Mouse (Mus musculus): Measurements from ENCODE around the gene Clec3b.

Gene Clec3b

GRCm38 (mm10) chr9:123153121-123153520 is 2.4 kb downstream of the Clec3b start:
- DNase-seq (ENCODE audit: low spot score in 2 of 2) = peak in 1 of 2 experiments; percentile 60

- DNase-seq (ENCODE audit: low spot score in 2 of 2) = peak; percentile 69 to 78
These were observed 6.2 kb downstream of the Clec3b start for GRCm38 (mm10) chr9:123156910-123157361.

GRCm38 (mm10) chr9:123157699-123158098 is 7.0 kb downstream of the Clec3b start:
- DNase-seq (ENCODE audit: low spot score in 2 of 2) = peak in 1 of 2 experiments; percentile 47

GRCm38 (mm10) chr9:123158125-123158836 is 7.5 kb downstream of the Clec3b start:
- DNase-seq (ENCODE audit: low spot score in 2 of 2) = no peak

- DNase-seq (ENCODE audit: low spot score in 2 of 2) = peak; percentile 70 to 75
These were observed 8.6 kb downstream of the Clec3b start for GRCm38 (mm10) chr9:123159330-123159729.

- no peak for DNase-seq (ENCODE audit: low spot score in 2 of 2)
These were observed 11.0 kb downstream of the Clec3b start for GRCm38 (mm10) chr9:123161792-123162191.

- DNase-seq (ENCODE audit: low spot score in 2 of 2) = no peak
These were observed 12.4 kb downstream of the Clec3b start for GRCm38 (mm10) chr9:123162985-123163694.

GRCm38 (mm10) chr9:123165781-123166443 is 15.2 kb downstream of the Clec3b start:
- no peak for DNase-seq (ENCODE audit: low spot score in 2 of 2)

GRCm38 (mm10) chr9:123173760-123174159 is 23.0 kb downstream of the Clec3b start:
- DNase-seq (ENCODE audit: low spot score in 2 of 2) = no peak

GRCm38 (mm10) chr9:123174356-123174755 is 23.6 kb downstream of the Clec3b start:
- no peak for DNase-seq (ENCODE audit: low spot score in 2 of 2)

GRCm38 (mm10) chr9:123177380-123178048 is 26.8 kb downstream of the Clec3b start:
- DNase-seq (ENCODE audit: low spot score in 2 of 2) = no peak

GRCm38 (mm10) chr9:123180003-123180402 is 29.3 kb downstream of the Clec3b start:
- no peak for DNase-seq (ENCODE audit: low spot score in 2 of 2)

GRCm38 (mm10) chr9:123183226-123183625 is 32.5 kb downstream of the Clec3b start:
- no peak for DNase-seq (ENCODE audit: low spot score in 2 of 2)

GRCm38 (mm10) chr9:123185546-123185945 is 34.8 kb downstream of the Clec3b start:
- no peak for DNase-seq (ENCODE audit: low spot score in 2 of 2)

GRCm38 (mm10) chr9:123186151-123186550 is 35.4 kb downstream of the Clec3b start:
- DNase-seq (ENCODE audit: low spot score in 2 of 2) = no peak

GRCm38 (mm10) chr9:123187589-123187988 is 36.8 kb downstream of the Clec3b start:
- DNase-seq (ENCODE audit: low spot score in 2 of 2) = no peak

GRCm38 (mm10) chr9:123188271-123188670 is 37.5 kb downstream of the Clec3b start:
- no peak for DNase-seq (ENCODE audit: low spot score in 2 of 2)

GRCm38 (mm10) chr9:123200116-123200515 is 49.4 kb downstream of the Clec3b start:
- DNase-seq (ENCODE audit: low spot score in 2 of 2) = no peak

- peak in 1 of 2 experiments; percentile 21 for DNase-seq (ENCODE audit: low spot score in 2 of 2)
These were observed 55.8 kb downstream of the Clec3b start for GRCm38 (mm10) chr9:123206526-123206925.

GRCm38 (mm10) chr9:123206948-123207347 is 56.2 kb downstream of the Clec3b start:
- peak; percentile 38 to 58 for DNase-seq (ENCODE audit: low spot score in 2 of 2)
